Mouse (Mus musculus) small intestine, adult 2 months (tissue): ENCODE measurements at regions not wholly inside any gene's neighbourhood (a gene's known extent, or its start where the extent isn't known, plus 50 kb on each side); places are given as distances from the start of the nearest gene placed in this dataset.

Experiments used
- CTCF ChIP-seq: fragments of 200-500 bp; IDR thresholded peaks from 2 replicates; pipeline ENCODE4 v1.5.1; 2012; ENCODE audit warnings: low read depth, mild to moderate bottlenecking, control low read depth, inconsistent platforms, low read length, moderate library complexity, mixed read lengths; ENCODE audit not compliant: insufficient replicate concordance, insufficient read length; ENCODE audit errors: extremely low read depth
- POLR2A ChIP-seq: fragments of 200-500 bp; IDR thresholded peaks from 2 replicates; pipeline ENCODE4 v1.6.1; 2012; ENCODE audit warnings: low read depth, mild to moderate bottlenecking, control low read depth, inconsistent platforms, low read length, moderate library complexity

DNA sequence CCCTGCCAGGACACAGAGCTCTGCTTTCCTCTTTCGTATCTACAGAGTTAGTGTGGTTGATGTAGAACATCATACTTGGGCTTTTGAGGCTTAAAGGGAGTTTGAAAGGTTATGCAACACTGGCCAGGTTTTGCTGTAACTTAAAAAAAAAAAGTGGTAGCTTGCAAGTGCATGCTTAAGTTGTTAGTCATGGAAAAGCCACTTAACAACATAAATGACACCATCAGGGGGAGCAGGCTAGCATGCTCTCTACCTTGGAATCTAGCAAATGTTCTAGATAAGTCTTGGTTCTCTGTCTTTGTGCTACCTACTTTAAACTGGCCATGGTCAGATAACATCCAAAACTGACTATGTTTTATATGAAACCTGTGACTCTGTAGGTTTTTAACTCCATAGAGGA lies 176.6 kb upstream of the Prr30 start:
- TF ChIP-seq CTCF (no peak), POLR2A (no peak)
